Mouse (Mus musculus) cerebellum, adult 8-10 months (tissue): ENCODE data around the gene Rbm25.
A peak's percentile ranks its signal among the peaks of the same experiment; 100 is the strongest.
"Not testable (repeated sequence)": the region's sequence is repeated elsewhere in the genome, so short reads cannot be mapped to it uniquely, and the experiment has no call there.

Experiments used
- DNase-seq: peaks from one replicate; pipeline ENCODE4 v3.0.0; 2022

Rbm25 gene

GRCm38 (mm10) chr12:83630936-83631335 is at the start of gene Rbm25:
Gene Rbm25 (plus strand): TSS chr12:83631236.
- DNase-seq: not testable (repeated sequence)

- no peak for DNase-seq
Observed at GRCm38 (mm10) chr12:83582106-83582505, 48.9 kb upstream of the Rbm25 start.

GRCm38 (mm10) chr12:83582747-83583146 is 48.3 kb upstream of the Rbm25 start:
- no peak for DNase-seq

DNA sequence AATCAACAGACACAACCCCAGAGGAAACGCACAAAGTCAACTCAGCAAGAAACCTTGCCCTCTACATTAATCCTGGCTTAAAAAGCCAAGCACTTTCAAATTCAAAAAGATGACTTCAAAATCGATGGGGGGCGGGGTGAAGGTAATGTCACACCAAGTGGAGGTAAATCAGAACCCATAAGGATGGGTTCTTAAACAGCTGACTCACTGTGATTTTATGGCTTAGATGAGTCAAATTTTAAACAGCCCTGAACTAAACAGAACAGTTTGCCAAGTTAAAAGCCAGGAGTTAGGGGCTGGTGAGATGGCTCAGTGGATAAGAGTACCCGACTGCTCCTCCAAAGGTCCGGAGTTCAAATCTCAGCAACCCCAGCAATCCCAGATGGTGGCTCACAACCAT is 44.4 kb upstream of the Rbm25 start:
- no peak for DNase-seq

DNA sequence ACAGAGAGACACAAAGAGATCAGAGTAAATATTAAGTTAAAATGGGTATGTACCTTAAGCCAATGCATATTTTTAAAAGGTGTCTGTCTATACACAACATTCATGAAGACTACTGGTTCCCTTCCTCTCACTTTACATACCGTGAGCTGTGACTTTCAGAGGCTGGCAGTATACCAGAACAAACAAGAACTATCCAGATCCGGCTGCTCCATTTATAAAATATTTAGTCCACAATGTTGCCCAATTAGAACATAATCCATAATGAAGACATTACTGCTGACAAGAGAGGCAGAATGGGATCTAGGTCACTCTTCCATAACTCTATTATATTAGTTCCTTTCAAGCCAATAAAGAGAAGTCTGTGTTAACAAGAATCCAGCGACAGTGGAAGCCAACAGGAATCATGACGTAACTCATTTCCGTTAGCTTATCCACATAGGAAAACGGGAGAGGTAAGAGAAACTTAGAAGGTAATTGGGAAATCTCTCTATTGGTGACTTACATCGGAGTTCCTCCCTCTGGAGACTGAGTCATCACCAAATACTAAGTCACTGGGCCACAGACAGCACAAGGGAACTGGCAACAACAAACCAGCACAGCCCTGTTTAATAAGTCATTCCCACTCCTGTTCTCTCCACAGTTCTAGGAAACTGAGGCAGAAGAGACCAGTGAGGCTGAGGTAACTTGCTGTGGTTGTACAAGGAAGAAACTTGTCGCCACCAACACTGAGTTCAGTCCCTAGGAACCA is 39.1 kb upstream of the Rbm25 start:
- DNase-seq: no peak

- DNase-seq: no peak
Observed at GRCm38 (mm10) chr12:83594454-83595040, 36.5 kb upstream of the Rbm25 start.

DNA sequence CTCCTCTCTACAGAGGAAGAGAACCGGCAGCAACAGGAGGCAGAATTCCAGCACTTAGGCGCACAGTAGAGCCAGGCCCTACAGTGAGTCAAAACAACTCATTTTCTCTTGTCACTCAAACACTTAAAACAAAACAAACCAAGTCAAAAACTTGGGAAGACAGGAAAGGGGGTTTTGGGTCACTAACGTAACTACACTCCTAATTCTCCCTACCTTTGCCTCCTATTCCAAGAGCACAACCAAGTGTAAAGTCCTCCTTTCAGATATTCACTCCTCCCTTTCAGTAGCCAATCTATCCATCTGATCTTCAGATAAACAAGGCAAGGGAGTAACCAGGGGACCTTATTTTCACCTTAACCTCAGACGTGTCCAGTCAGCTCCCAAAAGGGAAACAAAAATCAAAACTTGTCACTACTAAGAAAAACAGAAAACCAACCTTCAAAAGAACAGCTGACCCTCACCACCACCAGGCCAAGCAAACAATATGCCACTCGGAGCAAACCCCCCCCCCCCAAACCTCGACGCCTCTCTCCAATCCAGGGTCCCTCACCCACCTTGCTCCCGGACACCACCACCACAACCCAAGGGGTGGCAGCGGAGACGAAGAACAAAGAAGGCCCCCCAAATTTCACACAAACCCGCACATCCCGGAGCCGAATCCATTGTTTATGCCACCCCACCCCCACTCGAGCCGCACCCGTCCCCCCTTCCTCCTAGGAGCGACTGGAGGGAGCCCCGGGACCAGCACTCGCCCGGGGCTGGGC is 34.7 kb upstream of the Rbm25 start:
- no peak for DNase-seq

DNA sequence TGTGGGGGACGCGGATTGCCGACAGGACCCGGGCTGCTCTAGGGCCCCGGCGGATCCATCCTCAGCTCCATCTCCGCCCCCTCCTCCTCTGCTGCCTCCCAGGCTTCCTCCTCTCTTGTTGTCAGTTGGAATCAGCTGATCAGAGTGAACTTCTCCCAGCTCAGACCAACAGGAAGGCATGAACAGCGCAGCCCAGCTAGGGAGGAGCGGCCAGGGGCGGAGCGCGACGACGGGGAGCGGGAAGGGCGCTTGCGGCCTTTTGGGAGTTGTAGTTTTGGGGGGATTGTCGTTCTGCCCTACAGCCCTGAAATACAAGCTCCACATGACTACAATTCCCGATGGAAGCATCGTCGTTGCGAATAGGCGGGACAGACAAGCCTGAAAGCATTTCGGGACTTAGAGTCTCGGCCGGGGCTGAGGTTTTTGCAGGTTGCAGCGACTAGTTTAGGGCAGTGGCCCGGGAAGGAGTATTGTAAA is 34.0 kb upstream of the Rbm25 start, which contains the start of gene Zfyve1:
Zfyve1 (minus strand) TSS at position 198 of the 477 bp plus-strand sequence.
- DNase-seq: peak; percentile 91

DNA sequence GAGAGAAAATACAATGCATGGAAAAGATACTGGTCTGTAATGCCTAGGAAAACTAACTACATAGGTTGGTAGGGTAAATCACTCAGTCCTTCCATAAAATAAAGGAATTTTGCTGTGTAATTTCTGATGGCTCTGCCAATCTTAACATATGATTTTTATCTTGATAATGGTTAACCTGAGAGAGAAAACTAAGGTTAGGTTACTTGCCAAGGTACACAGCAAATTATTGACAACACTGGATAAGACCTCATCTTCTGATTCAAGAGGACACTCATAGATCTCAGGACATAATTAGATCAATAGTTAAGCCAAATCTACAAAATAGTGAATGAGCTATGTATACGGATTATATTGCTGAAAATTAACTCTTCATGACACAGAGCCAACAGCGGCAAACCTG is 33.2 kb upstream of the Rbm25 start:
- no peak for DNase-seq

DNA sequence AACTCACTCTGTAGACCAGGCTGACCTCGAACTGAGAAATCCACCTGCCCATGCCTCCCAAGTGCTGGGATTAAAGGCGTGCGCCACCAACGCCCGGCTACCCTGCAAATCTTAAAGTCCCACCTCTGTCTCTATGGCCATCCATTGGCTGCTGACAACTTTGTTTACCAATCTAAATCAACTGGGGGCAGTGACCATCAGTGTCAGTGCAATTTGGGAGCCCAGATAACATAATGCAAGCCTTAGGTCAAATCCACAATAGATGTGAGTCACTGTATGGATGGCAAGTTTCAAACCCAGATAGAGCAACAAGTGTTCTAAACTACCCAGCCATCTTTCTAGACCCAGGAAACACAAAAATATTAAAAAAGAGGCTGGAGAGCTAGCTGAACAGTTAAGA is 28.8 kb upstream of the Rbm25 start:
- no peak for DNase-seq

DNA sequence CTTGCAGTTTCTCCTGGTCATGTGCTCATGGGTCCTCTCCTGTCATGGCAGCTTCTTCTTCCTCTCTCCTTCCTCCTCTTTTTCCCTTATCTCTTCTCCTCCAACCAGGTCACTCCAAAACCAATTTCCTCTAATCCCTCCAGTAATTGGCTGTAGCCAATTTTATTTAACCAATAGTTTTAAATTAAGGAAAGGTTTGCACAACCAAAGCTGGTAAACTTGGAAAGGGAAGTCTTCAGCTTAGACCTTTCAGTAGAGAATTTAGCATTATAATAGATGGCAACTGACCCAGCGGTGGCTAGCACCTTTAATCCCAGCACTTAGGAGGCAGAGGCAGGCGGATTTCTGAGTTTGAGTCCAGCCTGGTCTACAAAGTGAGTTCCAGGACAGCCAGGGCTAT is 24.6 kb upstream of the Rbm25 start:
- DNase-seq: not testable (repeated sequence)

DNA sequence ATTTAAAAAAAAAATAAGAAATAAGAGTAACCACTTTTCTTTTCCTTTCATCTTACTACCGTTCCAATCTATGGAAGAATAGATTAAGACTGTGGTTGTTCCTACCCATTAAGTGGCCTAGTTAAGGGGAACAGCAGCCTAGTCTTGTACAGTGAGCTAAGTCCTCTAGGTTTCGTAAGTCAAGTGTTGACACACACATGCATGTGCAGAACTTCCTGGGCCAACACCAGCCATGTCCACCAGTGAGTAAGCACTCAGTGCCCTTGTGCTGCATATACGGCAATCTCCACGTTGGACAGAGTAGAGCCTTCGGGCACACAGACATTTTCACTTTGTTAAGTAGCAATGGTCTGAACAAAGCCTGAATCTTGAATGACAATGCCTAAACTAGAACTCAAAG is 13.8 kb upstream of the Rbm25 start:
- no peak for DNase-seq

DNA sequence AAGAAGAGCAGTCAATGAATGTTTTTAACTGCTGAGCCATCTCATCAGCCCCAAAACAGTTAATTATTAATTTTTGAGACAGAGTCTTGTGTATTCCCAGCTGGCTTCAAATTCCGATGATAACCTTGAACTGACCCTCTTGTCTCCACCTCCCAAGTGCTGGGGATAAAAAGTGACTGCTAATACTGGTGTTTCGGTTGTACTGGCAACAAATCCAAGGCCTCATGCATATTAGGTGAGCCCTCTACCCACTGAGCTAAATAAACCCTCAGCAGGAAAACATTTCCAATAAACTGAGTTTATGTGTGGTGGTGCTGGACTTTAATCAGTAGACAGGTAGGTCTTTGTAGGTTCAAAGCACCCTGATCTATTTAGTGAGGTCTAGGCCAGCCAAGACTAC is 12.1 kb upstream of the Rbm25 start:
- no peak for DNase-seq

DNA sequence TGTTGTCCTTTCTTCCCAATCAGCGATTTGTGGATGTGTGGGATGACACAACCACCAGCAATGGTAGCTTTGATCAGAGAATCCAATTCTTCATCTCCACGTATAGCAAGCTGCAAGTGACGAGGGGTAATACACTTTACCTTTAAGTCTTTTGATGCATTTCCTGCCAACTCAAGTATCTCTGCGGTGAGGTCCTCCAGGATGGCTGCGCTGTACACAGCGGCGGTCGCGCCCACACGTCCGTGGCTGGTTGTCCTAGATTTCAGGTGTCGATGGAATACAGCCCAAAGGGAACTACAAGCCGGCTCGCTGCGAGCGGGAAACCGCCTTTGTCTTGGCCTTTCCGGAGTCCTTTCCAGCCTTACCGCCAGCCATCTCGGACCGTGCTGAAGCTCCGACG is 10.3 kb upstream of the Rbm25 start:
- not testable (repeated sequence) for DNase-seq

GRCm38 (mm10) chr12:83622031-83622755 is 8.8 kb upstream of the Rbm25 start:
- DNase-seq: no peak

DNA sequence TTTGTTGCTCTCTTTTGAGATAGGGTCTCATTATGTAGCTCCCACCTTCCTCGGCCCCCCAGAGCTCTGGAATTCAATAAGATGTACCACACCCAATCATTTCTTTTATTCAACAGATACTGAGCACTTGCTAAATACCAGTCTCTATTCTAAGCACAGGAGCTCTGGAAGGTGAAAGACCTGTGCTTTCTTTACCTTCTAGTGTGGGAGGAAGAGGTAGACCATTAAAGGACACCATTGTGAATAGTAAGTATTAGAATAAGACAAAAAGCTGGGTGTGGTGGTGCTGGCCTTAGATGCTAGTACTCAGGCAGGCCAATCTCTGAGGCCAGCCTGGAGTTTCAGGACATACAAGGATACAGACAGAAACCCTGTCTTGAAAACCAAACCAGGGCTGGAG is 6.7 kb upstream of the Rbm25 start:
- no peak for DNase-seq

DNA sequence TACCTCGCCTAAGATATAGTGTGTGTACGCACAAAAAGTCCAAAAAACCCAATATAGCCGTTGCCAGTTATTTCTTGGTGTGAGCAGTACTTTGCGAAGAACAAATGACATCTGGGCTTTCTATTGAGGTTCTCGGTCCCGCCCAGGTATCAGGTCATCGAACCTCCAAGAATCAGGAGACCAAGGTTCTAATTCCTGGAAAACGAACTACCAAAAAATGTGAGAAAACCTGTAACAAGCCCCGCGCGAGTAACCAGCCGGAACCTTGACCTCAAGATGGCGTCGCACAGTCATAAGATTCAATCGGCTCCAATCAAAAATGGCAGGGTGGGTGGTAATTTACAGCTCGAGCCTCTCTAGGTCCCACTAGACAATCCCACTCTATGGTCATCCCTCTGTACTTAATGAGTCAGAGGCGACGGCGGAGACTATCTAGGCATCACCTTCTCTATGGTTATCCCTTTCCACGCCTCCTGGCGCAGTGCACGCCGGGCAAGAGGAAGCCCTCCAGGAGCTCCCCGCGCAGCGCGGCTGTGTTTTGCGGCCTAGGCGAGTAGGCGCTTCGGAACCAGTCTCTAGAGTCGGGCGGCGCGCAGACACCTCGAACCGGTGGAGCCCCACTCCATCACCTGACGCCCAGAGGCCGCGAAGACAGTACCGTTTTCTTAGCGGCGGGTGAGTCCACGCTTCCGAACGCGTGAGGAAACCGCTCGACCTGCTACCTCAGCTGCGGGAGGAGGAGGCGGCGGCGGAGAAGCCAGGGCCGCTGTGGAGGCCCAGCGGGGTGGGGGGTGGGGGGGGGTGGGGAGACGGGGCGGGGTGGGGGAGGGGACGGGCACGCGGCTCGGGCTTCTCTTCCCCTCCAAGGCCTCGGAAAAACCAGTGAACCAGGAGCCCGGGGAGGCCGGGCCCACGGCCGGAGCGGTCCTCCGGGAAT is 975 bp downstream of the Rbm25 start:
- DNase-seq: peak; percentile 95

- peak; percentile 46 for DNase-seq
Observed at GRCm38 (mm10) chr12:83632680-83633025, 1.6 kb downstream of the Rbm25 start.

- no peak for DNase-seq
Observed at GRCm38 (mm10) chr12:83633807-83634206, 2.8 kb downstream of the Rbm25 start.

DNA sequence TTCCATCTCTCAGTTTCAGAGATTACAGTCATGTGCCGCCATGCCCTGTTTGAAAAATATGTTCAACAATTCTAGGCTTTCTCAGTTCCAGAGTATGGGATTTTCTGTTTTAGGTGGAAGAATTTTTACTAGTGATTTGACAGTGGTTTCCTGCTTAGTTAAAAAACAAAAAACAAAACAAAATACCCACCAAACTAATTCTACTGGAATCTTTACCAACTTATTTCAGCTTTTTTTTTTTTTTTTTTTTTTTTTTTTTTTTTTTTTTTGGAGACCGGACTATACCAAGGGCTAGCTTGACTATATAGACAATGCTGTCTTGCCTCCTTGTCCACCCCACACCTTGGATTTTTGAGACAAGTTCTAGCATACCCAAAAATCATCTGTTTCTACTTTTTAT is 10.2 kb downstream of the Rbm25 start:
- no peak for DNase-seq

DNA sequence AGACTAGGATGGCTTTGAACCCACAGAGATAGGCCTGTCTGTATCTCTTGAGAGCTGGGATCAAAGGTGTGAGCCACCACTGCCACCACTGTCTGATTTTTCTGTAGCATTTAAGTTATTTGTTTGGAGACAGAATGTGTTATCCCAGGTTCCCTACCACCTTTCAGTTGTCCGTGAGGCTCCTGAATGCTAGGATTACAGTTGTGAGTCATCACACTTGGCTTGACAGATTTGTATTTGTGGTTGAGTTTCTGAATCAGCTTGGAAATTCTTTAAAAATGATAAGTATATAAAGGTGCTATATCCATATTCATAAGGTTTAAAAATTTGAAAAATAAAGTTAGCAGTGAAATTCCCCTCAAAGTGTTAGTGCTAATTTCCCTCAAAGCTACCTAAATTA is 12.1 kb downstream of the Rbm25 start:
- DNase-seq: no peak

DNA sequence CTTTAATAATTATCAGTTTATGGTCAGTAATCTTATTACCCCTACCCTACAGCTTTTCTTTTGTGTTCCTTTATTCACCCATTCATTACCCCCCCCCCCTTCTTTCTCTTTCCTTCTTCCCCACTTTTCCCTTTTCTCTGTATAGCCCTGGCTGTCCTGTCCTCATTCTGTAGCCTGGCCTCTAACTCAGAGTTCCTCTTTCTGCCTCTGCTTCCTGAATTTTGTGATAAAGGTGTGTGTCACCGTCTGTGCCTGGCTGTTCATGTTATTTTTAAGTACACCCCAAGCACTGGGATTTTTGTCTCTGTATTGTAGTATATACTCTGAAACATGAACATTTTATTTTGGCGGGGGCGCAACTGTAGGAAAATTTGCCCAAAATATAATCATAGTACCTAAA is 19.3 kb downstream of the Rbm25 start:
- DNase-seq: no peak
